Mouse (Mus musculus) MEL (cell line): ENCODE measurements at regions not wholly inside any gene's neighbourhood (a gene's known extent, or its start where the extent isn't known, plus 50 kb on each side); places are given as distances from the start of the nearest gene placed in this dataset.

Experiments
- CTCF ChIP-seq, 3 experiments: IDR thresholded peaks in 2 of 3; conservative IDR thresholded peaks in 1 of 3; 2 replicates each; pipeline ENCODE4 v1.5.1; 2011 to 2012; ENCODE audit warnings: low read length in 3 of 3, low read depth in 2 of 3, mild to moderate bottlenecking in 2 of 3, improper control_type of control experiment in 1 of 3, inconsistent platforms in 1 of 3, mixed read lengths in 1 of 3, moderate library complexity in 1 of 3; ENCODE audit not compliant: control insufficient read depth in 1 of 3, insufficient read depth in 1 of 3, poor library complexity in 1 of 3, severe bottlenecking in 1 of 3
- POLR2A ChIP-seq, 2 experiments: IDR thresholded peaks; 2 replicates each; pipeline ENCODE4 v1.6.1; 2011 to 2012; ENCODE audit warnings: low read length in 2 of 2, mild to moderate bottlenecking in 2 of 2, control low read depth in 1 of 2, improper control_type of control experiment in 1 of 2, low read depth in 1 of 2, moderate library complexity in 1 of 2; ENCODE audit not compliant: control insufficient read depth in 1 of 2, insufficient read depth in 1 of 2, poor library complexity in 1 of 2
- POLR2AphosphoS2 ChIP-seq: IDR thresholded peaks from 2 replicates; pipeline ENCODE4 v1.6.1; 2011; ENCODE audit warnings: low read length, improper control_type of control experiment
- RAD21 ChIP-seq: IDR thresholded peaks from 2 replicates; pipeline ENCODE4 v1.6.1; 2011; ENCODE audit warnings: mild to moderate bottlenecking, low read depth, low read length, improper control_type of control experiment
- TAL1 ChIP-seq: IDR thresholded peaks from 2 replicates; pipeline ENCODE4 v1.6.1; 2012; ENCODE audit warnings: mild to moderate bottlenecking, inconsistent platforms, low read length, moderate library complexity, mixed read lengths
- USF1 ChIP-seq: IDR thresholded peaks from 2 replicates; pipeline ENCODE4 v1.6.1; 2014; ENCODE audit warnings: low read depth, mild to moderate bottlenecking, inconsistent platforms, low read length, improper control_type of control experiment, moderate library complexity

- TF ChIP-seq TAL1 (no peak), USF1 (no peak), CTCF (IDR thresholded peaks at IDR 0.05 in 2 of 3, conservative IDR thresholded peaks at IDR 0.05 in 1 of 3; ENCODE audit: control insufficient read depth in 1 of 3, insufficient read depth in 1 of 3, low read depth in 2 of 3, low read length in 3 of 3, poor library complexity in 1 of 3, severe bottlenecking in 1 of 3) (no peak), RAD21 (no peak), POLR2A (IDR thresholded peaks at IDR 0.05; ENCODE audit: control insufficient read depth in 1 of 2, insufficient read depth in 1 of 2, low read depth in 1 of 2, low read length in 2 of 2, poor library complexity in 1 of 2) (no peak), POLR2AphosphoS2 (no peak)
Observed at GRCm38 (mm10) chr14:36623036-36623435, 345.5 kb downstream of the Ccser2 start.
